In the genomic region with DNA sequence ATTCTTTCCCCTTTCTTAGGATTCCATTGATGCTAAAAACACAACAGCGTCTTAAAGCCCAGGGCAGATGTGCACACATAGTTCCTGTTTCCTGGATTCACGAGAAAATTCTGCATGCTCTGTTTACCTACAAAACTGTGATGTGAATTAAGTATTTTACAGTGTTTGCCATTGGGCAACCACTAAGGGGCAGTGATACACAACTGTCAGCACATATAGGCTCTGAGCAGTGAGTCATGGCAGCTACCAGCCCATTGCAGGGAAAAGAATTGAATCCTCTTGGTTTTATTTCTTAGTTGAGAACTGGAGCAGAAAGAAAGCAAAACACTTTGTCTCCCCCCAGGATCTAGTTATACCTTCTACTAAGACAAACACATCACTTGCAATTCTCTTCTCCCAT, we compare ENCODE assay signal across 11 mouse cellular contexts.
A peak's percentile ranks its signal among the peaks of the same experiment; 100 is the strongest.
DNase-seq lines count a peak whose midpoint lies in the region; ATAC-seq and TF ChIP-seq lines count a peak whose summit lies in the region.
"Had no signal": no experiment of that assay in that cellular context is flagged by ENCODE, and none has a peak within 500 bp of the region (broad histone marks: within the 10 kb centered on the region; RNA-seq: fewer than 3 reads in every experiment).

No protein-coding gene starts in this region.

- H3K27ac ChIP-seq in heart, postnatal 0 days (ENCODE audit: low read depth): no peak overlapping the region
- H3K27ac ChIP-seq in hindbrain, embryonic 12.5 days: no peak overlapping the region
- peak overlapping the region; percentile 70 for H3K27ac ChIP-seq in neural tube, embryonic 13.5 days (replicated peaks)

- no peak overlapping the region for H3K4me3 ChIP-seq in heart, postnatal 0 days (ENCODE audit: low read depth, low read length)
- H3K4me3 ChIP-seq in hindbrain, embryonic 12.5 days: no peak overlapping the region
- H3K4me3 ChIP-seq in neural tube, embryonic 13.5 days: no peak overlapping the region

- whole genome bisulfite sequencing in heart, postnatal 0 days: 56% methylated on average over 2 of the region's 2 CpGs
- WGBS in hindbrain, embryonic 12.5 days: 61% methylated on average over 2 of the region's 2 CpGs
- 56% methylated on average over 2 of the region's 2 CpGs for WGBS in neural tube, embryonic 13.5 days

- no peaks in the 10 kb centered on the region for H3K9me3 ChIP-seq in heart, postnatal 0 days (replicated peaks; ENCODE audit: control insufficient read depth, low read length)
- H3K9me3 ChIP-seq in hindbrain, embryonic 12.5 days (replicated peaks): no peaks in the 10 kb centered on the region
- H3K9me3 ChIP-seq in neural tube, embryonic 13.5 days: no peaks in the 10 kb centered on the region

- no peak for ATAC-seq in heart, postnatal 0 days (ENCODE audit: insufficient read depth, low read depth)
- ATAC-seq in hindbrain, embryonic 12.5 days (ENCODE audit: low FRiP score): peak; percentile 67; the same call in 1 of the 2 replicates
- peak; percentile 85; the same call in 1 of the 2 replicates for ATAC-seq in neural tube, embryonic 13.5 days (ENCODE audit: low read depth)

- peak; percentile 29 for TF ChIP-seq CTCF in heart, postnatal 0 days (IDR thresholded peaks at IDR 0.05; ENCODE audit: low read depth)

- no peak for DNase-seq in heart, postnatal 0 days (ENCODE audit: low spot score)
- no peak for DNase-seq in heart, adult 9 months (ENCODE audit: low spot score in 2 of 2)
- peak; percentile 65 for DNase-seq in brain, adult 2 months (ENCODE audit: low read depth, low spot score)
- DNase-seq in layer of hippocampus, adult 9-11 months: no peak
- no peak for DNase-seq in urinary bladder, postnatal 4 days (ENCODE audit: low spot score in 2 of 2)
- DNase-seq in layer of hippocampus, postnatal 14 days (ENCODE audit: low spot score in 2 of 2): no peak
- DNase-seq: adrenal gland, postnatal 25 days; gastrocnemius, postnatal 36 days; lung, embryonic 14.5 days had no signal

- H3K9ac ChIP-seq in heart, postnatal 0 days (replicated peaks; ENCODE audit: low read depth, low read length): no peak overlapping the region
- H3K9ac ChIP-seq in hindbrain, embryonic 12.5 days: no peak overlapping the region
- H3K9ac ChIP-seq in neural tube, embryonic 13.5 days: no peak overlapping the region
- H3K9ac ChIP-seq: lung, embryonic 14.5 days had no signal

- H3K4me1 ChIP-seq in heart, postnatal 0 days (ENCODE audit: control insufficient read depth, insufficient read depth): no peaks in the 10 kb centered on the region
- no peaks in the 10 kb centered on the region for H3K4me1 ChIP-seq in hindbrain, embryonic 12.5 days
- peaks cover 15% of the 10 kb centered on the region for H3K4me1 ChIP-seq in neural tube, embryonic 13.5 days (replicated peaks)

- H3K27me3 ChIP-seq in heart, postnatal 0 days (ENCODE audit: control insufficient read depth, insufficient read depth, low read length): no peaks in the 10 kb centered on the region
- no peaks in the 10 kb centered on the region for H3K27me3 ChIP-seq in hindbrain, embryonic 12.5 days
- no peaks in the 10 kb centered on the region for H3K27me3 ChIP-seq in neural tube, embryonic 13.5 days

- no peaks in the 10 kb centered on the region for H3K36me3 ChIP-seq in heart, postnatal 0 days (replicated peaks; ENCODE audit: control insufficient read depth, insufficient read depth, low read length)
- H3K36me3 ChIP-seq in hindbrain, embryonic 12.5 days: no peaks in the 10 kb centered on the region
- no peaks in the 10 kb centered on the region for H3K36me3 ChIP-seq in neural tube, embryonic 13.5 days

- no peak overlapping the region for H3K4me2 ChIP-seq in heart, postnatal 0 days (ENCODE audit: low read depth, low read length)
- no peak overlapping the region for H3K4me2 ChIP-seq in hindbrain, embryonic 12.5 days (replicated peaks)
- H3K4me2 ChIP-seq in neural tube, embryonic 13.5 days: no peak overlapping the region
- H3K4me2 ChIP-seq: lung, embryonic 14.5 days had no signal

- TF ChIP-seq EP300 in heart, postnatal 0 days (IDR thresholded peaks at IDR 0.05; ENCODE audit: low read depth): no peak
